Mouse (Mus musculus) bone marrow macrophage, adult 2 months (primary cell): Measurements from ENCODE around the gene Pfkp.

ENCODE experiments used
- CTCF ChIP-seq: IDR thresholded peaks from 2 replicates; pipeline ENCODE4 v1.5.1; 2012; ENCODE audit warnings: low read depth, mild to moderate bottlenecking, low read length, moderate library complexity
- POLR2A ChIP-seq: IDR thresholded peaks from 2 replicates; pipeline ENCODE4 v1.6.1; 2012; ENCODE audit warnings: mild to moderate bottlenecking, low read depth, low read length, borderline replicate concordance

DNA sequence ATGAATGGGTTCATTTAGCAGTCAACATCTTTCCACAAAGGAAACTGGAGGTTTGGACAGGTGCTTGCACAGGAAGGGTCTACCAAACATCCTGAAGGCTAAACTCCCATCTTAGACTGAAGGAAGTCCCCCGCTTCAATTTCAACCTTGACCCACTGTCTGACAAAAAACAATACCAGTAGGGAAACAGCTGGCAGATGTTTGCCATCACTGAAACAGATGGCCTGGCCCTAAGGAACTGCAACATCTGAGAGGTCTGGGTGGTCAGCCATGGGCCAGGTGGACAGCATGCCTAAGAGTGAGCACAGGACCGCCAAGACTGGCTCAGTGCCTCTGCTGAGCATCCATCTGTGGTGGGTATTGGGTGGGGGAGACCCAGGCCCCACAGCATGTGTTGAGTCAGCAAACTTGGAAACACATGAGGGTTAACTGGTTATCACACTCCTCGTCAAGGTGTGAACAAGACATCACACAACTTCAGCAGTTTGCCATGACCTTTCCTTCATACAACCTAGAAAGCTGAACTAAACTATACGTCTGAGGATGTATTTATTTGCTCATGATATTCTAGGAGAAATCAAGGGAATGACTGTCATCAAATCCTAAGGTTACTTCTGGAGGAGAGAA is 65.0 kb downstream of the Pfkp start:
- TF ChIP-seq POLR2A (no peak), CTCF (no peak)
